Mouse (Mus musculus): ENCODE measurements at regions not wholly inside any gene's neighbourhood (a gene's known extent, or its start where the extent isn't known, plus 50 kb on each side); places are given as distances from the start of the nearest gene placed in this dataset.
A peak's percentile ranks its signal among the peaks of the same experiment; 100 is the strongest.

- DNase-seq (ENCODE audit: low spot score in 2 of 2), result no peak
Measured at GRCm38 (mm10) chr1:193484977-193485376, 114.9 kb upstream of the Camk1g start.

GRCm38 (mm10) chr1:193477298-193477697 is 107.2 kb upstream of the Camk1g start:
- no peak for DNase-seq (ENCODE audit: low spot score in 2 of 2)

DNA sequence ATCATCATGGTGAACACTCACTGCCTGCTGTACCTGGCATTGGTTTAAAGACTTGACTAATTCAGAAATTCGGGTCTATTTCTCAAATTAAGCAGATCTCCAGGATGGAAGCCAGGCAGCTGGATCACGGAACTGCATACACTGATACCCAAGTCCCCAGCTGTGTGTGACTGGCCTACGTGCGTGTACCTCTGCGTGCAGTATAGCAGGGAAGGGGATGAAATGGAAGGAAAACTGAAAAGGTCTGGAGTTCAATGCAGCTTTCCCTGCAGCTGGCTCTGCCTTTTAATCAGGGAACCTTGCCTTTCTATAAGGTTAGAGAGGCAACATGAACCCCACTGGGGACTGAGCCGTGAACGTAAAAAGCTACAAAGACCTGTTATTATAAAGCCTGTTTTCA is 106.7 kb upstream of the Camk1g start:
- DNase-seq (ENCODE audit: low spot score in 2 of 2), result no peak

DNA sequence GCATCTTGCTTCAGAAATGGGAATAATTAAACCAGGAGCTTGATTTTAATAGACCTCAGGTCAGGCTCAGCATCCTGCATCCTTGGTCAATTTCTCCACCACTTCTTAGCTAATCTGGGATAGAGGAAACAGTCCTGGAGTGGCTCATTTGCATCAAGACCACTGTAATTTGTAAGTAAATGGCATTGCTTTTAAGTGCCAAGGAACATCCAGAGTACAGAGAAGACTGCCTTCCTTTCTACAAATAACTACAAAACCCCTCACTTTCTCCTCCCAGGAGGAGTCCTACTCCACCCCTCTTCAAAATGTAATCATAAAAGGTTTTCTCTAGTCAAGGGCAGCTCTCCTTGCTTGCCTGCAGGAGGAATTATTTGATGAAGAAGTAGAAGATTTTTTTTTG is 96.2 kb upstream of the Camk1g start:
- no peak for DNase-seq (ENCODE audit: low spot score in 2 of 2)

DNA sequence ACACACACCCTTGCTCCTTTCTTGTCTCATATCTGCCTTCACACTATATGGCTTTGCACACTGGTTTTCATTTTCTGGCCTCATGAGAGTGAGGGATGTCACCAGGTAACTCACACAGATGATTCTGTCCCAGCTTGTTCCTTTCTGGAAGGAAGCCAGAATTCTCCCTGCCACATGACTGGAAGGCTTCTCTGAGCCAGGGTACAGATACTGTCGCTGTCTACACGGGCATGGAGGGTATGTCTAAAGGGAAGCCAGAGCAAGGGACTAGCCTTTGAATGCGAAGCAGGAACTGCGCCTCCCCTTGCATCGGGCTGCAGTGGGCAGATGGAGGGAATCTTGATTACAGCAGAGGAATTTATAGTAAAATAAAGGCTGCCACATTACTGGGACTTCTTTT is 89.6 kb upstream of the Camk1g start:
- no peak for DNase-seq (ENCODE audit: low spot score in 2 of 2)

DNA sequence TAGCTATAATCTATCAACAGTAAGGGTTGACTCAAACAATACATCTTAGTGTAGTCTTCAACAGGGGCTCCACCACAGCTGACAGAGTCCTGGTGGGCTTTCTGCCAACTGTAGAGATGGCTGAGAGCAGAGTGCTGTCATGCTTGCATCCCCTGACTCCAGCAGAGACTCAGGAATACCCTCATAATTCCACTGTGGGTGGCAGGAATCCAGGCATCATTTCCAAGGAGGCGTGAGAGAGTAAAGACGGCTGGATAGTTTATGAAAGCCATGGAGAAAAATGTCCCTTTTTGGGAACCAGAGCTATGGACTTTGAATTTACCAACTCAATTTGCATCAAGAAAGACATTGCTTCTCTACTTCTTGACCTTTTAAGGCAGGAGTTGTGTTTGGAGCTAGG is 87.8 kb upstream of the Camk1g start:
- DNase-seq (ENCODE audit: low spot score in 2 of 2), result no peak

DNA sequence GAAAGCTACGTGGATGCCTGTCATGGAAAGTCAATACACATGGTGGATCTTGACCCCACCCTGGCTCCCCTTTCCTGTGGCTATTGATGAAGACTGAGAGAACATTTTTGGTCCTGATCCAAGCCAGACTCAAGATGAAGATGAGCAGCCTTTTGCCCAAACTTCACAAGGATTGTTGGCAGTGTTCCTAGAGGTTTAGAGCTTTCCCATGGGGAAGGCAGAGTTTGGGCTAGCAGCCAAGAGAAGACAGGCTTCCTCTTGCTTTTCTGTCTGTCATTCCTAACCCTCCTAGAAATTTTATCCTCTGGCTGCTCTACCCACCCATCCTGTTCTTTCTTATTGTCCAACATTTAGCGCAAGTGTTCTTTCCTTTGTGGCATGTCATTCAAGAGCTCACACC is 83.6 kb upstream of the Camk1g start:
- DNase-seq (ENCODE audit: low spot score in 2 of 2), result no peak

DNA sequence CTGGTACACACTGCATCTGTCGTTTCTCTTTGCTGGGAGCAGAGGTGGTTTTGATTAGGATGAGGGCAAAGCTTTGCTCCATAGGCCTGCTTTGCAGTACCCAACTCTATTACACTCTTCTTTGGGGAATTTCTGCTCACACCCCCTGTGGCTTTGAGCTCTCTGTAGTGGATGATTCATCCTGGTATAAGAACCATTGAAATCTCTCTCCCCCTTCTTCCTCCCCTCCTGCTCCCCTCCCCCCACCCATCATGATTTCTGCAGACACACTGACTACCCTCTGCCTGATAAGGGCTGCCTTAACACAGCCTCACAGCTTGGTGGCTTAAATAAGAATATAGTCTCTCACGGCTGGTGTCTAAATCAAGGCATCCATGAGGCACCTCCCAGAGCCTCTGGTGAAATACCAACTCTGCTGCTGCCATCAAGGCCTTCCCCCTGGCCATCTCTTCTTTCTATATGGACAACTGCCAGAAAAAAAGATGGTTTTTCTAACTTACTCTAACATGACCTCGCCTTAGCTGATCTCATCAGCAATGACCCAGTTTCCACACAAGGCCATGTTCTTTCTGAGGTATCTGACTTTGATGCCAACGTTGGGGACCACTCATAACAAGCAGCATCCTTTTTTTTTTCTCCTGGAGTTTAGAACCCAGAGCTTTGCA is 81.5 kb upstream of the Camk1g start:
- DNase-seq (ENCODE audit: low spot score in 2 of 2), result no peak

- DNase-seq (ENCODE audit: low spot score in 2 of 2), result no peak
Measured at GRCm38 (mm10) chr1:193450814-193451213, 80.7 kb upstream of the Camk1g start.

GRCm38 (mm10) chr1:193450201-193450600 is 80.1 kb upstream of the Camk1g start:
- no peak for DNase-seq (ENCODE audit: low spot score in 2 of 2)

- DNase-seq (ENCODE audit: low spot score in 2 of 2), result no peak
Measured at GRCm38 (mm10) chr1:193449394-193450103, 79.5 kb upstream of the Camk1g start.

GRCm38 (mm10) chr1:193448793-193449393 is 78.8 kb upstream of the Camk1g start:
- DNase-seq (ENCODE audit: low spot score in 2 of 2), result no peak

DNA sequence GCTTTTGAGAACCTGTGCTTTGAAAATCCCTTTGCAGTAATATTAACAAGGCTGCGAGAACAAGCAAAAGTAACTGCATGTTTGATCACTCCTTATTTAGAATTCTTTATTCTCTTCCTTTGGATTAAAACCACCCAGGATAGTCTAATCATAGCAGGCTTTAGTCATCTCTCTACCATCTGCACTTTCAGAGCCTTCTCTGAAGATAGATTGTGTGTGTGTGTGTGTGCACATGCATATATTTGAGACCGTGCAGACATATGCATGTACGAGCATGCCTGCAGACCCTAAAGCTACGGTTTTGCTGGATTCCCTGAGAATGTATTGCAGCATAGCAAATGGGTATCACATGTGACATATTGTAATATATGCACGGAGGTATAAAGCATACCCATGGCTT is 77.5 kb upstream of the Camk1g start:
- DNase-seq (ENCODE audit: low spot score in 2 of 2), result no peak

- no peak for DNase-seq (ENCODE audit: low spot score in 2 of 2)
Measured at GRCm38 (mm10) chr1:193443964-193444676, 74.0 kb upstream of the Camk1g start.

- no peak for DNase-seq (ENCODE audit: low spot score in 2 of 2)
Measured at GRCm38 (mm10) chr1:193440512-193440911, 70.4 kb upstream of the Camk1g start.

- no peak for DNase-seq (ENCODE audit: low spot score in 2 of 2)
Measured at GRCm38 (mm10) chr1:193434281-193434680, 64.2 kb upstream of the Camk1g start.

DNA sequence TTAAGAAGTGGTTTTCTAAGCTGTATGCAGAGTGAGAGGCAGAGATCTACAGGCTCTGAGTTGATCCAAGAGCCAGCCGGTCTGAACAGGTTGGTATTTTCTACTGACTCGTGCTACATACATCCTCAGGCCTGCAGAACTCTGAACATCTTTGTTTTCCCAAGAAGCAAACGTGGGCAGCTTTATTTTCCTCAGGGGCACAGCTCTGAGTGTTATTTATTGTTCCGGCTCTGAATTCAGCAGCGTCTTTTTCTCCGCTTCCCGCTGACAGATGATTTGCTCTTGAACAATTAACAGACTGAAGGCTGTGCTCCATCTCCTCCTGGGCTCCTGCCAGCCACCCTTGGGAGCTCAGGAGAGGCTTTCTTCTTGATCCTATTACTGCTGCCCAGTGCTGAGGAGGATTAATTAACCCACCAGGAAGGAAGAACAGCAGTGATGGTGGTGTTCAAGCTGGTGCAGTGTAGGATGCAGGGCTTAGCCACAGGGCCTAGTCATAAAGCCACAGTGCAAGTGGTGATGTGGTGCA is 63.5 kb upstream of the Camk1g start:
- no peak for DNase-seq (ENCODE audit: low spot score in 2 of 2)

DNA sequence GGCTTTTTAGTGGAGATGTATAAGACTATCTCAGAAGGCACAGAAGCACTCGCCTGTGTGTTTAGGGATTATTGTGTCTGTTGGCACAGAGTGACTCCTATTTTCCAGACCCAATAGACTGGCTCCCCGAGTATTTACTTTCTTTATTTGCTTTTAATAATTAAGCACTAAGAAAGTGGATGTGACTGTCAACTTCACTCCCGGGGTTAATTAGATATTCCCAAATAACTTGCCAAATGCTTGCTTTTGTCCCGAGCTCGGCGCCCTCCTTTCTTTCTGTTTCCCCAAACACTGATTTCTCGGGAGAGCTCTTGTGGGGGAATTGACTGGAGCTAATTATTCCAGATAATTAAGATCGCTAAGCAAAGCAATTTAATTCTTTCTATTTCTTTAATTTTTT is 60.1 kb upstream of the Camk1g start:
- no peak for DNase-seq (ENCODE audit: low spot score in 2 of 2)

- no peak for DNase-seq (ENCODE audit: low spot score in 2 of 2)
Measured at GRCm38 (mm10) chr1:193423653-193424075, 53.6 kb upstream of the Camk1g start.

- no peak for DNase-seq (ENCODE audit: low spot score in 2 of 2)
Measured at GRCm38 (mm10) chr1:193422886-193423285, 52.8 kb upstream of the Camk1g start.

- no peak for DNase-seq (ENCODE audit: low spot score in 2 of 2)
Measured at GRCm38 (mm10) chr1:193421820-193422219, 51.7 kb upstream of the Camk1g start.

- DNase-seq (ENCODE audit: low spot score in 2 of 2), result peak; percentile 13 to 14
Measured at GRCm38 (mm10) chr1:193421414-193421813, 51.3 kb upstream of the Camk1g start.
